Mouse (Mus musculus) left cerebral cortex, adult 9 months (tissue): ENCODE results near the gene Nfatc2ip.

ENCODE experiments used
- DNase-seq, 2 experiments: peaks; one replicate each; pipeline ENCODE4 v3.0.0; 2022; ENCODE audit warnings: low spot score in 2 of 2

Gene Nfatc2ip

DNA sequence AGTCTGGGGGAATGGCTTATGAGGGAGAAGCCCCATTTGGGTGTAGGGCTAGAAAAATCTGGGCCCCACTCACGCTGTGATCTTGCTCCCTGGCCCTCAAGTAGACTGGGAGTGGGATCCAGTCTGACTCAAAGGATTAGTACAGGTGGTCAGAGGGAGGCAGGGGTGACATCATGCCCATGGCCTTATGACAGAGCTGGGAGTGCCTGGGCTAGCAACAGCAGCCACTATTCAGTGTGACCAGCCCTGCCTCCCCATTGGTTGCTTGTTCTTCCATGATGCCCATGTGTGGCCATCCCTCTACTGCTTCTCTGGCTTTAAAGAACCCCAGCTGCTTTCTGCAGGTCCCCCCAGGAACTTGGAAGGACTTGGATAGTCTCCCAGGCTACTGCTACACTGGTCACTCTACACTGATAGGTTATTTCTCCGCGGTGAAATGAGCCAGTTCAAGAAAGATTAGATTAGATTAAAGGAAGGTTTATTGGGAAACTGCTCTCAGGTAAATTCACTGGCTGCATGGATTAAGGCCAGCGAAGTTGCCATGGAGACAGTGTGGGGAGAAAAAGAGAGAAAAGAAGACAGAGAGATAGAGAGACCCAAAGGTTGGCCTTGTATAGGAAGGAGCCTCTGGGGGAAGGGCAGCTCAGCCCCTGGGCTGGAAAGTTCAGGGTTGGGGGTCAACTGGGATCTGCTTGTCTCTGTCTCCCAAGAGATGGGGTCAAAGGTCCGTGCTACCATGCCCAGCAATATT, 40.5 kb downstream of the Nfatc2ip start:
- no peak for DNase-seq

DNA sequence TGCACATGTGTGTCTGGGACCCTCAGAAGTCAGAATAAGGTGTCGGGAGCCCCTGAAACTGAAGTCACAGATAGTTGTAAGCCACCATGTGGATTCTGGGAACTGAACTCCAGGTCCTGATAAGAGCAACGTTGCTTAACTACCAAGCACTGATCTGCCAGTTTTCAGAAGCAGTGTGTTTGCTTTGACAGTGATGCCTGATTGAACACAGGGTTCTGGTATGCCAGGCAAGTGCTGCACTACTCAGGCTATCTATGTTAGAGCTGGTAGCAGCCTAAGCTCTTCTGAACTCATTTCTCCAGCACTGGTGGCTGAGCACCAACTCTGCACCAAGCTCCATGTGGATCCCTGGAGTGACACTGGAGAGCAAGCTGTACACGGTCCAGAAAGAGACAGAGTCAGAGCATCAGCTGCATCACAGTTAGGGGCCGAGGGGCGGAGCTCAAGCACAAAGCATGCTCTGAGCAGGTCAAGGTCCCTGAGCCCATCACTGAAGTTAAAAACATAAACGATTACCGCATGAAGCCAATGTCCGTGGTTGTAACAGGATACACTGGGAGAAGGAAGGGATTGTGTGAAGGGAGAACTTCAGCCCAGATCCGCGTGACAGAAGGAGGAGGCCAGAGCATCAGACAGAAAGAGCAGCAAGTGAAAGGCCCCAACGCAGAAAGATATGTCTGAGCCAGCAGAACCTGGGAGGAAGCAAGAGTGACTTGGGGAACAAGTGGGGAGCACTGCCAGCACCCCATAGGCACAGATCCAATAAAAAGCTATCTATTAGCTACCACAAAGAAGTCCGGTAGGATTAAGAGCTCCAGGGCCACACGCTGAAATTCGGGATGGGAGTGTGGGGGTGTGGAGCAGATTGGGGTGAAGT, 41.6 kb downstream of the Nfatc2ip start:
- no peak for DNase-seq

DNA sequence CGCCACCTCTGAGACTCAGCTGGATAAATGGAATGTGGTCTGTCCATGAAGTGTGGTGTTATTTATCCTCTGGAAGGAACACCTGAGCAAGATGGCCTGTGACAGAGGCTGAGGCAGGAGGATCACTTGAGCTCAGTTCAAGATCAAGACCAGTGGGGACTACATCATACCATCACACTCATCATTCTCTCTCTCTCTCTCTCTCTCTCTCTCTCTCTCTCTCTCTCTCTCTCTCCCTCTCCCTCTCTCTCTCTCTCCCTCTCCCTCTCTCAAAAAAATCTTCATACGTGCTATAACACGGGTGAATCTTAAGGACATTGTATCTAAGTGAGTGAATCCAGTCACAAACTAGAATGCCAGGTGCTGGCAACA, 42.6 kb downstream of the Nfatc2ip start:
- DNase-seq = no peak

DNA sequence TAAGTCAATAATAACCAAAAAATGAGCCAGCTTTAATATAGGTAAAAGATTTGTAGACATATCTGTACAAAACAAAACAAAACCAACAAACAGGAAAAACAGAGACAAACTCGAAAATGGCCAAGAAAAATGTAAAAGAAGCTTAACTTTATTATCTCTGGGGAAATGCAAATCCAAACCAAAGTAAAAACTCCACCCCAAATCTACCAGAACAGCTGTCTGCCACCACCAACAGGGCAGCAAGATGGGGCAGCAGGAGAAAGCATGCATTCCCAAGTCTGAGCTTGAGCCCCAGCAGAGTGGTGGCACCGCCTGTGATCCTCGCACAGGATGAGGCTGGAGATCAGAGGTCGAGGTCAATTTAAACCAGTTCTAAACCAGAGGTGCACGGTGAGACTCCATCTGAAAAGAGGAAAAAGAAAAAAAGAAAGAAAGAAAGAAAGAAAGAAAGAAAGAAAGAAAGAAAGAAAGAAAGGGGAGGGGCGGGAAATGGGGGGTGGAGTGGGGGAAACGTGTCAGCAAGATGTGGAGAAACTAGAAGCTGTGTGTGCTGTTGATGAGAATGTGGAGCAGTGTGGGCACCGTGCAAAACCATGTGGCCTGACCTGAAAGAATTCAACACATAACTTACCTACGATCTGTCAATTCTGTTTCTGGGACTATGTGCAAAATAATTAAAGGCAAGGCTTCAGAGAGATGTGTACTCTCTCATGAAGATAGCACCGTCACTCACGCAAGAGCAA, 43.1 kb downstream of the Nfatc2ip start:
- DNase-seq = no peak

DNA sequence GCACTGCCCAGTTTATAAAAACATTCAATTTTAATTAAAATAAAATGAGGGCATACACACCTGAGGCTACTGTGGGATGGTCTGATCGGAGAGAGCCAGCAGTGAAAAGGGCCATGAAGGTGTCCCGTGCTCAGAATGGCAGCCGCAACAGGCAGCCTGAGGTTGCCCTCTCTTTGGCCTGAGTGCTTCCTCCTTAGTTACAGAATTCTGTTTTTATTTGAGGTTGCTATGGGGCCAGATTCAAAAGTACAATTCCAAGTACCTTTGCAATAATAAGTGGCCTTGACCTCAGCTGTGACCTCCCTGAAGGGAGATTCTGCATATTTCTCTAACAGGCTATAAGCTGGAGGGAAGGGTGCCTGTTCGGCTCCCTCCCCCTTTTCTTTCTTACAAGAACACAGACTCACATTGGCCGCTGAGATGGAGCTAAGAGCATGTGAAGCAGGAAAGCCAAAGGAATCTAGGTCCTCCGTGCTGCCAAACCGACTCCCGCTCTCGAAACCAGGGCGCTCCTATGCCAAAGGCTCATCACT, 45.1 kb downstream of the Nfatc2ip start:
- DNase-seq = no peak

DNA sequence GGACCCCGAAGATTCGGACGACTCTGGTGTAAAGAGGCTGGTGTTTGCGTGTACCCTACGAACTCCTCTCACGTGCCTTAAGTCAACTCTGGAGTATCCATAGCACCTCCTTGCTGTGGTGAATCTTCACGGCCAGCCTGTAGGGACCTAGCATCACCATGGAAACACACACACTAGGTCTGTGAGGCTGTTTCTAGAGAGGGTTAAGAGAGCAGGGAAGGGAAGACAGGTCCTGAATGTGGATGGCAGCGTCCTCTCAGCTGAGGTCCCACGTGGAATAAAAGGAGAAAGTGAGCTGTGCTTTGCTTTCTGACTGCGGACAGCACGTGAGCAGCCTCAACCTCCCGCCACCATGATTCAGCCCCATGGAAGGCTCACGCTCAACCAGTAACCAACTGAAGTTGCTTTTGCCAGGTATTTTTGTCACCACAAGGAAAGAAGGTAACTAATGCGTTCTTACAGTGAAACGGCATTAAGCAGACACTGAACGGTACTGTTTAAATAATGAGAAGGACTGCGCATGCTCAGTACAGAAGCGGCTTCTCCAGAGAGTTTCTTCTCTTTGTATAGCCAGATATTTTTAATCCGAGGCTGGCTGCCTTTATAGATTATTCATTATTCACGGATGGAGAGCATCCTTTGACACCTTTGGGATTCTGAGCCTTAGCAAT, 45.7 kb downstream of the Nfatc2ip start:
- no peak for DNase-seq

DNA sequence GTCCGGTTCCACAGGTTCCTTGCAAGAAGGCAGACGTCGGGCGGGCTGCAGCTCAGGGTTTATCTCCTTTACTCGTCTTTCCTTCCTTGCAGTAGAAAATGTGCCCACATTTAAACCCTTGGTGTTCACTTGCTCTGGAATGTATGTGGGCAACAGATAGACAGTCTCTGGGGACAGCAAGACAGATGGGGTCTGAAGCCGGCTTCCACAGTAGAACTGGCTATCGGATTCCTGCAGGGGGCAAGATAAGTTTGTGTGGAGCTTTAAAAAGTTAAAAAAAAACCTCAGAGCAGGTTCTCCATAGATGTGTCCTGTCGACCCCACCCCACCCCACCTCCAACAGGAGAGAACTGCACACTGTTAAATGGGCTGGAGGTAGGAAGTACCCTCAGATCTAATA, 48.2 kb downstream of the Nfatc2ip start:
- DNase-seq = no peak

DNA sequence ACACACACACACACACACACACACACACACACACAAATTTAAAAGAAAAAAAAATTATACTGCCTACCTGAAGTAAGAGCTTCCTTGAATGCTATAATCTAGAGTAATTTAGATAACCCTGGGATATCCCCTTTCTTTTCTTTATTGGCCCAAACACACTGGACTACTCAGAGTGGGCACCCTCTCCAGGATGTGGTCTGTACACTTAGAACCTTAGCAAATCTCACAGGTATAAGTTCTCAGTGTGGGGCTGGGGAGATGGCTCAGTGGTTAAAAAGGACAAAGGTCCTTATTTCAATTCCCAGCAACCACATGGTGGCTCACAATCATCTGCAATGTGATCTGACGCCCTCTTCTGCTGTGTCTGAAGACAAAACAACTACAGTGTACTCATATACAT, 49.4 kb downstream of the Nfatc2ip start:
- no peak for DNase-seq

DNA sequence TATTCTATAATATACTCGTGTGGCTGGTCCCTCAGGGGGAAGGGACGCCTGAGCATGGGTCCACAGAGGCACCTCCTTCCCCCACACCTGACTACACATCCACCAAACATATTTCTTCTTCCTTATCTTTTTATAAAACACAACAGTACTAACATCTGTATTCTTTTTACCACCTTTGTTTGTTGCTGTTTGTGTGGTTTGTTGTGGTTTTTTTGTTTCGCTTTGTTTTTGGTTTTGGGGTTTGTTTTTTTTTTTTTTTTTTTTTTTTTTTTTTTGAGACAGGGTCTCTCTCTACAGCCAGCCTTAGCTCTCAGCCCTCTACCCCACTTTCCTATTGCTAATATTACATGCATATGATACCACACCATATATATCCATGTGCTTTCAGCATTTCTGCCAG, 50.6 kb downstream of the Nfatc2ip start:
- no peak for DNase-seq

DNA sequence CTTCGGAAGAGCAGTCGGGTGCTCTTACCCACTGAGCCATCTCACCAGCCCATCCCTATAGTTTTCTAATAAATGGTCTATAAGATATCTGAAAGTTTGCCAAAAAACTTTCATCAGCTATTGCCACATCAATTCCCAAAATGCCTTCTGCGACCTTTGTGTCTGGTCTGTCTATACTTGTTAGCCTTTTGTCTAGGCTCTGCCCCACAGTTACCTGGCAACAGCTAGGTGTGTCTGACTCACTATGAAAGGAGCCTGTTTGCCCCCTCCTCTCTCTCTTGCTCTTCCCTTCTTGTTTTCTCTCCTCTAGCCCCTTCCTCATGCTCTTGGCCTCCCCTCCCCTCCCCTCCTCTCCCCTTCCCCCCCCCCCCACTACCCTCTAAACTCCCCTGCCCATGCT, 51.0 kb downstream of the Nfatc2ip start:
- no peak for DNase-seq

DNA sequence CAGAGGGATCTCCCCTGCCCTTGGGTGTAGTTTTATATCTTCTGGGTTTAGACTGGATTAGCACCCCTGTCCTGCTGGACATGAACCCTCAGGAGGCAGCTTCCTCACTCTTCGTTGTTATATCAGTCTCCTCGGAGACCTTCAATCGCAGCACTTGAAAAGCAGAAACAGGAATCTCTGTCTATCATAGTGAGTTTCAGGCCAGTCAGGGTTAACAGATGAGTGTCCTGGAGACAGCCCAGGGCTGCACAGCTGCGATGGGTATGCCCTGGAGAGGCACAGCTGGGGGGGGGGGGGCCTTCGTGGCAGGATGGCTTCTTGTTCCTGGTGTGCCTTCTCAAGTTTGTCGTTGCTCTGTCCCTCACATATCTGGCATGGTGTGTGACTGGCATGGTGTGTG, 55.6 kb downstream of the Nfatc2ip start:
- DNase-seq = no peak

DNA sequence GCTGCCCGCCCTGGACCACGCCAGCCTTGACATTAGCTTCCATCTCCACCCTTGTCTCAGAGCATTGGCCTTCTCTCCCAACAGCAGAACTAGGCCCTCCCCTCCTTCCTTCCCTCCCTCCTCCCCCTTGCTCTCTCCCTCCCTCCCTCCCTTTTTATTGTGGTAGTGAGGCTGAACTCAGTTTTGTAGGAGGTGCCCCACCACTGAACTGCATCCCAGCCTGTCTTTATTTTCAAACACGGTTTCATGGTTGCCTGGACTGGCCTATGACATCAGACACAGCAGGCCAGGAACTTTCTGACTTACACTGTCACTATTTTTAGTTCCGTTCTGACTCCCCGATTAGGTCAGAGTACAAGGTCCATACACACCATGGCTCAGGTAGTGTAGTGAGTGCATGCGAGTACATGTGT, 56.3 kb downstream of the Nfatc2ip start:
- DNase-seq = no peak

DNA sequence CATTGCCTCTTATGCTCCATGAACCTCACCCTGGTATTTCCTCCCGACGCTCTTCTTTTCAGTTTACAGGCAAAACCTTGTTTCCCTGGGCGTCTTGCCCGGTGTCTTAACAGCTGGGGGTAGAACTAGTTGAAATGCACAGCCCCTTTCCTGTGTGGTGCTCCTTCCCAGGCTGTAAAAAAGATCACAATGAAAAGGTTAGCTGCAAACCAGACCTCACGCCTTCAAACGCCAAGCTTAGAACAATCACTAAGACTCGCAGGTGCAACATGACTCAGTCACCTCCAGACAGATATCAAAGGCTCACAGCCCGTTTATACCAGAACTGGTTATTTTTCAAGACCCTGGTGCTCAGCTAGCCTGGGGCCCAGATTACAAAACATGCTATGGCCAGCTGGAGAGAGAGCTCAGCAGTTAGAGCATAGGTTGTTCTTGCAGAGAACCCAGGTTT, 57.0 kb downstream of the Nfatc2ip start:
- DNase-seq = no peak

DNA sequence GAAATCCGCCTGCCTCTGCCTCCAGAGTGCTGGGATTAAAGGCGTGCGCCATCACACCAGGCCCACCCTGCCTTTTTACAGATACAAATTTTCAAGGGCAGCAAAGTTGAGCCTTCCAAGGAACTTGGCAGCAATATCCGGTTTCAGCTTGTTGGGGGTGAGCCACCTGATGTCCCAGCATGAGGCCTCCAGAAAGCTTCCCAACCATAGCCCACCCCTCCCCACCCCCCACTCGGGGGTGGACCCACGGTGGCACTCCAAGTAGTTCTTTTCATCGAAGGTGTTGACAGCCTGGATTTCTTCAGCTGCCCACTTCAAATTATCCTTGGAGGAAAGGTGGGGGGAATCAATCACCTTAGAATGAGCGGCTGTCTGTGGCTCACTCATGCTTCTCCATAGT, 57.6 kb downstream of the Nfatc2ip start:
- DNase-seq = no peak

DNA sequence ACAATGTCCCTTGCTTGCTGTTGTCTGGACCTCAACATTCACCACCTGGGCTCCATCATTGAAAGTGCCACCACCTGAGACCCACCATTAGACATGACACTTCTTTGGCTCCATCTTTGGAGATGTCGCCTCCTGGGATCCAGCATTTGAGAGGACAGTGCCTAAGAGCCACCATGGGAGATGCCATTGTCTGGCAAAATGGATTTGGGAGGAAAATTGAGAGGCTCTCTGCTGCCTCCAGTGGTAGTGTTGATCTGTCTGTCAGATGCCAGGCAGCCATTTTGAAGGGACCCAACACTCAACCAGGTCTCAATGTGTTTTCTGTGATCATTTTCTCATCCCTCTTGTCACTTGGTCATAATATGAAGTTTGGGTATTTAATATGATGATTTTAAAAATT, 61.0 kb downstream of the Nfatc2ip start:
- no peak for DNase-seq
